Mouse (Mus musculus) midbrain, embryonic 13.5 days (tissue): ENCODE results near the gene Polr3gl. TPM values are rescaled to one million over a fixed set of nuclear protein-coding genes. Genes with fewer than 3 reads are reported as not detected.

ENCODE experiments used
- polyA plus RNA-seq: library from polyadenylated mRNA; unstranded; fragments of >200 nt; fragmentation: Nextera tagmentation; extraction: Ambion mirVana; gene quantifications from 2 replicates; pipeline ENCODE4 v1.2.1, GENCODE M21; 2015

Gene Polr3gl
- polyA plus RNA-seq, 1 experiment from 2014 or later, result 42.0 TPM

Other genes starting within 250 kb of the Polr3gl start
- gene BC107364, start 141.9 kb downstream of the Polr3gl start, polyA plus RNA-seq, result not detected in 2 replicates
- 0.62 and 0.76 TPM in 2 replicates for gene Hfe2, start 69.0 kb downstream of the Polr3gl start, polyA plus RNA-seq
- 52.2 and 57.6 TPM in 2 replicates for gene Txnip, start 36.2 kb downstream of the Polr3gl start, polyA plus RNA-seq
- 0.81 and 1.7 TPM in 2 replicates for gene Gm16253, start 17.2 kb downstream of the Polr3gl start, polyA plus RNA-seq
- gene Ankrd34a, start 2.5 kb upstream of the Polr3gl start, polyA plus RNA-seq, result 5.3 and 6.5 TPM in 2 replicates
- gene Lix1l, start 7.0 kb upstream of the Polr3gl start, polyA plus RNA-seq, result 5.7 and 6.2 TPM in 2 replicates
- gene Rbm8a, start 35.8 kb upstream of the Polr3gl start, polyA plus RNA-seq, result 147 TPM in 2 replicates
- 52.0 and 52.6 TPM in 2 replicates for gene Pex11b, start 41.2 kb upstream of the Polr3gl start, polyA plus RNA-seq
- gene Gm42957, start 41.3 kb upstream of the Polr3gl start, polyA plus RNA-seq, result 0.15 and 0.16 TPM in 2 replicates
- gene Itga10, start 51.4 kb upstream of the Polr3gl start, polyA plus RNA-seq, result 0.71 and 0.81 TPM in 2 replicates
- gene Ankrd35, start 76.0 kb upstream of the Polr3gl start, polyA plus RNA-seq, result 0.58 and 0.59 TPM in 2 replicates
- gene Pias3, start 102.2 kb upstream of the Polr3gl start, polyA plus RNA-seq, result 33.9 and 36.7 TPM in 2 replicates
- gene Nudt17, start 114.4 kb upstream of the Polr3gl start, polyA plus RNA-seq, result 10.1 and 10.6 TPM in 2 replicates
- gene Polr3c, start 133.4 kb upstream of the Polr3gl start, polyA plus RNA-seq, result 38.4 and 38.8 TPM in 2 replicates
- gene Rnf115, start 133.5 kb upstream of the Polr3gl start, polyA plus RNA-seq, result 76.2 and 80.2 TPM in 2 replicates
- gene Pdzk1, start 235.1 kb upstream of the Polr3gl start, polyA plus RNA-seq, result 0.14 TPM in 1 of 2 replicates, not detected in the other
- gene Cd160, start 235.2 kb upstream of the Polr3gl start, polyA plus RNA-seq, result 0.14 and 0.17 TPM in 2 replicates